Mouse (Mus musculus): ENCODE measurements around the gene Irak3.
A peak's percentile ranks its signal among the peaks of the same experiment; 100 is the strongest.
"Not testable (repeated sequence)": the region's sequence is repeated elsewhere in the genome, so short reads cannot be mapped to it uniquely, and the experiment has no call there.

Gene Irak3

GRCm38 (mm10) chr10:120201961-120202402, at the start of gene Irak3:
Gene Irak3 (minus strand): TSS chr10:120202130.
- peak; percentile 64 for DNase-seq (ENCODE audit: low read depth, low spot score)

- no peak for DNase-seq (ENCODE audit: low read depth, low spot score)
Observed at GRCm38 (mm10) chr10:120250911-120251683, 49.2 kb upstream of the Irak3 start.

DNA sequence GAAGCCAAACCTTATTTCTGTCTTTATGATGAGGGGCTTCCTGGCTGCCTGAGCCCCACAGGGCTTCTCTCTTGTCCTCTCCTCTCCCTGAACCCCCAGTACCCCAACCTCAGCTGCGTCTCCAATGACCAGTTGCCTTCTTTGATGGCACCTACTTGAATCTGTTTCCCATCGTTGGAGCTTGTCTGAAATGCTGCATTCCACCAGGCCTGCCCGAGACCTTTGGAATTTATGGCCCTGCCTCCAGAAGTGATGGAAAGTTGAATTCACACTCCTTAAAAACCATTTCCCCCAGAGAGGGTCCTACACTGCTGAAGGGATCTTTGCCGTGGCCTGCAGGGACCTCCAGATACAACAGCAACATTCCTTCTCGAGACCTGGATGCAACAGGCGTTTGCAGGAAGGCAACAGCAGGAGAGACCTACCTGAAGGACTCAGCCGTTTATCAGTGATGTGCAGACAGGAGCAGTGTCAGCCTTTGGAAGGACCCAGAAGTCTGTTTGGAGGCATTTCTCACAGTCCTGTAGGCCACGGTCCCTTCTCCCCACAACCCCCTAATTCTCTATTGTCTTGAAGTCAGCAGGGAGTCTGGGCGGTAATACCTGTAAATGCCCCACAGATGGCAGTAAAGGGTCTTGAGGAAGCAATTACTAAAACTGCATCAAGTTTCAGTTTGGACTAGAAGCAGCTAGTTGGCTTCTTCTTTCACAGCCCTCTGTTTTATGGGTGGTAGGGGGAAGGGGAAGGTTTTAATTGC, 45.2 kb upstream of the Irak3 start:
- peak; percentile 36 for DNase-seq (ENCODE audit: low read depth, low spot score)

GRCm38 (mm10) chr10:120245681-120246080, 43.8 kb upstream of the Irak3 start:
- no peak for DNase-seq (ENCODE audit: low read depth, low spot score)

DNA sequence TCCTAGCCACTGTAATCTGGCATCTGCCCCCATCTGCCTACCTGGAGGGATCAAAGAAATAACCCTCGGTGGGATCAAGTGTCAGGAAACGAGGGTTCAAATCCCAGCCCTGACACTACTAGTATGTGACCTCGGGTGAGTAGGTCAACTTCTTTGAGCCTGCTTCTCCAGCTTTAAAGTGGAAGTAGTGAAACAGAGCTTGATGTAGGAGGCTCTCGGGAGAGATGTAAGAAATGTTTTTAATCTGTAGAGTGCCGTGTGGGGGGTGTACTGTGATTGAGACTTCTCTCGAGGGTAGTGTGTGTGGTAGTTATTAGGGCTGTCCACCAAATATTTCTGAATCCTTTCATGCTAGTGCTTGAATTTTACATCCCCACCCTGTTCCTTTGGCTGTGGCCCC, 40.5 kb upstream of the Irak3 start:
- no peak for DNase-seq (ENCODE audit: low read depth, low spot score)

GRCm38 (mm10) chr10:120239476-120239875, 37.5 kb upstream of the Irak3 start:
- DNase-seq (ENCODE audit: low read depth, low spot score): no peak

- DNase-seq (ENCODE audit: low read depth, low spot score): no peak
Observed at GRCm38 (mm10) chr10:120238241-120238640, 36.3 kb upstream of the Irak3 start.

DNA sequence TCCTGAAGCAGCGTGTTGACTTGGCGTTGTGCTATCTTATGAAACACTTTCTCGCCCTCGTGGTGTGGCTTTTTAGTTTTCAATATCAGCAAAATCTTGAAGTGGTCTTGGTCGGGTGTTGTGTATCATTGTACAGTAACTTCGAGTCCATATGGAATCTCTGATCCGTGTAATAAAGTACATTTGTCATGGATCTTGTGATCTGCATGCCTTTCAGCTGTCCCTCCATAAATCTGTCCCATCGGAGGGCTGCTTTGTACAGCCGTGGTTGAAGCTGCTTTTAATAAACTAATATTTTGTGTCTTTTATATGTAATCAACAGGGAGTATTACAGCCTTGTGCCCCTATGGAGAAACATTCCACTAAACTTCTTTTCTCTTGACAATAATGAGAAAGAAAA, 34.9 kb upstream of the Irak3 start:
- no peak for DNase-seq (ENCODE audit: low read depth, low spot score)

DNA sequence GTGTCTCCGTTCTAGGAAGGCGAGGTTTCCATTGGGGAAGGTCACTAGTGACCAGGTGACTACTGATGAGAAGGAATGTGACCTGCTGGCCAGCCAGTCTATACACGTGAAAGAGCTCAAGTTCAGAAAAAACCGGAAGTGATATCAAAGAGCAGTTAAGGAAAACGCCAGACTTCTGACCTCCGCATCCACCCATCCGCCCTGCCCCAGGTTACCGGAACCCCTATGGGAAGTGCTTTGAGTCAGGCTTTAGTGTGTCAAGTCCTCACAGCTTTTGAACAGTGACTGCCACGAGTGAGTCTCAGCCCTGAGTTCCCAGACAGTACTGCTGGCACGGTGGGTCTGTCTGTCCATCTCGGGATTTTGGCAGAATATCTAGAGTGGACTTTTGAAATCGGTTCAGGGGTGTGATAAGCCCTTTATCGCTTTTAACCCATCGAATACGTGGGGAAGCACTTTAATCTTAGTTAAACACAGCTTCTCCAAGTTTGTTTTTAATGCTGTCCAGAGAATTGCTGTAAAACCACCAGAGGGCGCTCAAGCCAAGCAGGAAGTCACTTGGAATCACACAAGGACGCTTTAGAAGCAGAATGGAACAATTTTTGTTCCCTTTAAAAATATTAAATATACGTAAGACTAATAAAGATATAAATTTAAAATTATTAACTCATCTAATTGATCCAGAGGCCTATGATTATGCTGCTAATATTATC, 31.9 kb upstream of the Irak3 start:
- peak; percentile 45 for DNase-seq (ENCODE audit: low read depth, low spot score)

- peak; percentile 26 for DNase-seq (ENCODE audit: low read depth, low spot score)
Observed at GRCm38 (mm10) chr10:120231718-120232117, 29.8 kb upstream of the Irak3 start.

- peak; percentile 77 for DNase-seq (ENCODE audit: low read depth, low spot score)
Observed at GRCm38 (mm10) chr10:120226871-120227661, 25.1 kb upstream of the Irak3 start, which contains the start of gene Llph. Gene Llph (plus strand): TSS chr10:120227070.

DNA sequence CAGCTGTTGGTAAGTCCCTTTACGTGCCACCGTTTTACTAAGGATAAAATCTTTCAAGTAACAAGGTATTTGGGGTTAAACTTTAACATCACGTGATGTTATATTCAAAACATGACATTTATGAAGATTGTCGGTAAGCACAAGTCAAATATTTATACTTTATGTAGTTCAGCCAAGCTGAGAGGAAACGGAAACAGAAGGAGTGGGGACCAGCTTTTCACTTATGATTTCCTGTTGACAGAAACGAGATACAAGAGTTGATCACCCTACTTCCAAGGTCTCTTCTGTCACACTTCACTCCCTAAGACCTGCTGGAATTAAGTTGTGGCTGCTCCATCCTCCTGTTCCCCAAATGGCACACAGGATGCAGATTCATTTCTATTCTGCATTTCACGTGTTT, 18.8 kb upstream of the Irak3 start:
- DNase-seq (ENCODE audit: low read depth, low spot score): no peak

DNA sequence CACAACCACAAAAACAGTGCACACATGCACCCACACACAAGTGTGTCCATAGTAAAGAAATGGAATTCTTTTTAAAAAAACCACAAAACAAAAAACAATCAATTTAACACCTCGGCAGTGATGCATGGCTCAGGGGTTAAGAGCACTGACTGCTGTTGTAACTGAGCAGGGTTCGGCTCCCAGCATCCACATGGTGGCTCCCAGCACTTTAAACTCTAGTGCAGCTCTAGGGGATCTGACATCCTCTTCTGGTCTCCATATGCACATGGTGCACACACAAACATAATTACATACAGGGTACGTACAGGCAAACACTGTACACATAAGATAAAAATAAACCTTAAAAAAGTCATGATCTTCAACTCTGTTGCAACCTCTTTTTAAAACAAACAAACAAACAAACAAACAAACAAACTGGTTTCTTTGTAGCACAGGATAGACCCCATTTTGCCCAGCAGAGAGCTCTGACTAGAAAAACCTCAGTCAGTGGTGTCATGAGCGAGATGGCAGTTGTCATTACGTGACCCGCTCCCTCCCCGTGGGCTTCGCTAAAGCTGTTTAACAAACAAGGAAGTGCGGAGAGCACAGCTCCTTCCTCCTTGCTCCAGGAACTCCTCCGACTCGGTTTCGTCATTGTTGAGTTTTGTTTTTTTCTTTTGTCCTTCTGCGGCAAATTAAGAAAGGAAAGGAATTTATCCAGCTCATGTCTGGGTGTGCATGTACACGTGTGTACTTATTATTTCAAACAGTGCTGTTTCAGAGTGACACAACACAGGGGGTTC, 17.8 kb upstream of the Irak3 start:
- no peak for DNase-seq (ENCODE audit: low read depth, low spot score)

- no peak for DNase-seq (ENCODE audit: low read depth, low spot score)
Observed at GRCm38 (mm10) chr10:120218996-120219395, 17.1 kb upstream of the Irak3 start.

GRCm38 (mm10) chr10:120217099-120217498, 15.2 kb upstream of the Irak3 start:
- not testable (repeated sequence) for DNase-seq (ENCODE audit: low read depth, low spot score)

DNA sequence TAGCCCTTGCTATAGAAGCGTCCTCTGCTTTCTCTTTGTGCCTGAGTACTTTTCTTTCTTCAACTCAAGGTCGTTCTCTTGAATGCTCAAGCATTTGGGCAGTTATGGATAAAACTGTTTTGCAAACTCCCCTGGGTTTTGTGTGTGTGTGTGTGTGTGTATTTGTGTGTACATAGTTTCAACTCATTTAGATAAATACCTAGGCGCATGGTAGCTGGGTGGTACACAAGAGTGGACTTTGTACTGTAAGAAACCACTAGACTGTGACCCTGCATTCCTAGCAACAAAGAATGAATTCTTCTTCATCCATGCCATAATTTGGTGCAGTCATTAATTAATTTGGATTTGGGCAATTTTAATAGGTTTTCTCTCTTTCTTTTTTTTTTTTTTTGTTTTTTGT, 8.2 kb upstream of the Irak3 start:
- no peak for DNase-seq (ENCODE audit: low read depth, low spot score)

DNA sequence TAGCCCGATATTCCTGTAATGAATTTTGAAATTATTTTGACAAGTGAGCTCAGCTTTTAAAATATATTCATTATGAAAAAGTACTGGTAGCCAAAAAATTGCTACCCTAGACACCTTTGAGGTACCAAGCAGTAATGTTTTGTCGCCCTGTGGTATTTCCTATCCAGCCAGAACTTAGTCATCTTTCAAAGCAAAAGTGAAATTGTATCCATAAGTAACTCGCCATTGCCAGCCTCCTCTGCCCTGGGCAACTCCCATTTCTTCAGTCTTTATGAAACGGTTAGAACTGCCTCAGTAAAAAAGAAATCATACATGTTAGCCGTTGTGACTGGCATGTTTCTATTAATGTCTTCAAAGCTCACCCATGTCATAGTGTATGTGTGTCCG, 7.6 kb upstream of the Irak3 start:
- no peak for DNase-seq (ENCODE audit: low read depth, low spot score)

DNA sequence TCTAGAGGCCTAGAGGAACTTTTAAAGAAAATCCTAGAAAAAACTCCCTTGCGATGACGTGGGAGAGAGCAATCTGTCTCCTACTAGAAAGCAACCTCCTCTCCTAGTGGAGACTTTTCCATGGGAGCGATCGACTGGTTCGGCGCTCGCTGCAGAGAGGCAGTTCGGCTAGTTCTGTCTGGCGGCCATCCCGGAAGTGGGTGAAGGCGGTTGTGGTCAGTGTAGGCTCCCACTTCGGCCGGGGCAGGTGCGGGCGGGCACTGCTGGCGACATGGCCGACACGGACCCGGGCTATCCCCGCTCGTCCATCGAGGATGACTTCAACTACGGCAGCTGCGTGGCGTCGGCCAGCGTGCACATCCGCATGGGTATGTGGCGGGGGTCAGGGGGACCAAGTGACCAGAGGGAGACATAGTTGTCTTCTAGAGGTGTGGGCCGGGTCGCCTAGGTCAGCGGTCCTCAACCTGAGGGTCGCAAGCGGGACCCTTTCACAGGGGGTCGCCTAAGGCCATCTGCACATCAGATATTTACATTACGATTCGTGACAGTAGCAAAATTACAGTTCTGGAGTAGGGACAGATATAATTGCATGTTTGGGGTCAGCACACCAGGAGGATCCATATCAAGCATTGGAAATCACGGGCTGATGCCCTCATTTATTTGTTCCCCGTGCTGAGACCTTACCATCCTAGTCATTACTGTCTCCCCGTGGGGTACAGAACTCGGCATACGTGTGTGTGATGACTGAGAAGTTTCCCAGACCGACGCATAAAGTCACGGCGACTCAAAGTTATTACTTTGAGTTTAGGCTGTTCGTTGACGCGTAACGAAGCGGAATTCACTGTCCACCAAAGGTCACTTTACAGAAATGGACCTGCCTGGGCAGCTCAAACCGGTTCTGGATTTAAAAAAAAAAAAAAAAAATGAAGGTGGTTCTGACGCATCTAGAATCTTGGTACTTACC, 6.9 kb upstream of the Irak3 start:
- peak; percentile 77 for DNase-seq (ENCODE audit: low read depth, low spot score)

GRCm38 (mm10) chr10:120208015-120208414, 6.1 kb upstream of the Irak3 start:
- no peak for DNase-seq (ENCODE audit: low read depth, low spot score)

Data from skeletal muscle tissue, adult 2 months (tissue).